Mouse (Mus musculus) neural tube, embryonic 15.5 days (tissue): ENCODE measurements around the gene Slc39a7. TPM values are rescaled to one million over a fixed set of nuclear protein-coding genes. Genes with fewer than 3 reads are reported as not detected.

ENCODE experiments used
- microRNA counts: library from miRNA; unstranded; fragments of <30 nt; microRNA quantifications from one replicate; lab custom pipeline; 2016
- microRNA-seq: library from miRNA; unstranded; fragments of <30 nt; microRNA quantifications from one replicate; pipeline ENCODE4, GENCODE M21; 2017
- polyA plus RNA-seq: library from polyadenylated mRNA; unstranded; fragments of >200 nt; fragmentation: Nextera tagmentation; extraction: Ambion mirVana; gene quantifications from 2 replicates; pipeline ENCODE4 v1.2.1, GENCODE M21; 2015

Slc39a7 gene
- polyA plus RNA-seq, 1 experiment from 2014 or later = 170 TPM

MicroRNA genes within 50 kb of the gene (microRNA counts, 519-probe panel; counts per million panel counts)
- microRNA mmu-miR-219 (lab: Ali Mortazavi, UCI) = 3,457 counts per million, percentile 84 among the panel's probes with 10 or more counts

Small RNA genes lying within 50 kb of the gene (microRNA-seq; reads per million reads assigned to microRNA genes)
- gene Mir219a-1 (not detected), gene Mir219c (not detected)

Other genes with a start within 250 kb of the Slc39a7 start
- 21.6 and 23.3 TPM in 2 replicates for gene Angptl4, start 249.9 kb downstream of the Slc39a7 start, polyA plus RNA-seq
- gene Kank3, start 221.2 kb downstream of the Slc39a7 start, polyA plus RNA-seq = 46.7 and 48.5 TPM in 2 replicates
- gene Rps28, start 207.1 kb downstream of the Slc39a7 start, polyA plus RNA-seq = 534 and 619 TPM in 2 replicates
- gene Ndufa7, start 207.1 kb downstream of the Slc39a7 start, polyA plus RNA-seq = 515 and 564 TPM in 2 replicates
- 53.9 and 56.1 TPM in 2 replicates for gene Cd320, start 188.6 kb downstream of the Slc39a7 start, polyA plus RNA-seq
- gene Gm7029, start 157.8 kb downstream of the Slc39a7 start, polyA plus RNA-seq = not detected in 2 replicates
- 2.0 and 3.5 TPM in 2 replicates for gene Kifc1, start 141.0 kb downstream of the Slc39a7 start, polyA plus RNA-seq
- 0.93 and 1.2 TPM in 2 replicates for gene Platr17, start 126.5 kb downstream of the Slc39a7 start, polyA plus RNA-seq
- gene Daxx, start 122.3 kb downstream of the Slc39a7 start, polyA plus RNA-seq = 50.7 and 58.5 TPM in 2 replicates
- 35.3 and 51.3 TPM in 2 replicates for gene Tapbp, start 115.8 kb downstream of the Slc39a7 start, polyA plus RNA-seq
- gene Zbtb22, start 115.8 kb downstream of the Slc39a7 start, polyA plus RNA-seq = 13.7 and 15.8 TPM in 2 replicates
- gene Rgl2, start 102.1 kb downstream of the Slc39a7 start, polyA plus RNA-seq = 56.8 and 58.8 TPM in 2 replicates
- gene Pfdn6, start 91.3 kb downstream of the Slc39a7 start, polyA plus RNA-seq = 173 and 183 TPM in 2 replicates
- gene Wdr46, start 91.0 kb downstream of the Slc39a7 start, polyA plus RNA-seq = 25.1 and 29.3 TPM in 2 replicates
- 11.9 and 13.1 TPM in 2 replicates for gene B3galt4, start 80.2 kb downstream of the Slc39a7 start, polyA plus RNA-seq
- gene Vps52, start 75.9 kb downstream of the Slc39a7 start, polyA plus RNA-seq = 72.3 and 75.7 TPM in 2 replicates
- 778 and 1,050 TPM in 2 replicates for gene Rps18, start 75.7 kb downstream of the Slc39a7 start, polyA plus RNA-seq
- 19.8 and 88.0 TPM in 2 replicates for gene H2-K1, start 31.3 kb downstream of the Slc39a7 start, polyA plus RNA-seq
- 21.9 and 24.4 TPM in 2 replicates for gene Ring1, start 7.0 kb downstream of the Slc39a7 start, polyA plus RNA-seq
- gene H2-Ke6, start 3.6 kb downstream of the Slc39a7 start, polyA plus RNA-seq = 68.4 and 71.4 TPM in 2 replicates
- gene Rxrb, start 130 bp upstream of the Slc39a7 start, polyA plus RNA-seq = 54.4 and 57.7 TPM in 2 replicates
- gene Col11a2, start 7.8 kb upstream of the Slc39a7 start, polyA plus RNA-seq = 8.3 and 9.4 TPM in 2 replicates
- 0.19 and 2.5 TPM in 2 replicates for gene H2-Oa, start 60.7 kb upstream of the Slc39a7 start, polyA plus RNA-seq
- 19.8 and 31.3 TPM in 2 replicates for gene H2-DMa, start 87.9 kb upstream of the Slc39a7 start, polyA plus RNA-seq
- gene Brd2, start 91.0 kb upstream of the Slc39a7 start, polyA plus RNA-seq = 115 and 122 TPM in 2 replicates
- 0.17 and 5.5 TPM in 2 replicates for gene H2-DMb2, start 111.6 kb upstream of the Slc39a7 start, polyA plus RNA-seq
- 0.29 and 4.2 TPM in 2 replicates for gene H2-DMb1, start 121.4 kb upstream of the Slc39a7 start, polyA plus RNA-seq
- 3.5 and 12.0 TPM in 2 replicates for gene Tap1, start 155.9 kb upstream of the Slc39a7 start, polyA plus RNA-seq
- gene Psmb9, start 156.1 kb upstream of the Slc39a7 start, polyA plus RNA-seq = 2.1 and 35.0 TPM in 2 replicates
- gene Psmb8, start 166.0 kb upstream of the Slc39a7 start, polyA plus RNA-seq = 3.8 and 80.4 TPM in 2 replicates
- 1.9 and 15.0 TPM in 2 replicates for gene Tap2, start 171.8 kb upstream of the Slc39a7 start, polyA plus RNA-seq
- 0.08 and 0.26 TPM in 2 replicates for gene H2-Ob, start 207.2 kb upstream of the Slc39a7 start, polyA plus RNA-seq
- 1.4 and 189 TPM in 2 replicates for gene H2-Ab1, start 226.0 kb upstream of the Slc39a7 start, polyA plus RNA-seq